Mouse (Mus musculus) bone marrow, adult 2 months (tissue): Measurements from ENCODE around the gene Slc30a3. TPM values are rescaled to one million over a fixed set of nuclear protein-coding genes. Genes with fewer than 3 reads are reported as not detected.
A peak's percentile ranks its signal among the peaks of the same experiment; 100 is the strongest.
"Not testable (repeated sequence)": the region's sequence is repeated elsewhere in the genome, so short reads cannot be mapped to it uniquely, and the experiment has no call there.

Source experiments
- H3K27ac ChIP-seq: fragments of 200-500 bp; 2 replicates; pipeline ENCODE4 v1.5.1; 2012; ENCODE audit warnings: low read depth, mild to moderate bottlenecking, control low read depth, inconsistent platforms, low read length; ENCODE audit not compliant: control insufficient read depth, poor library complexity, insufficient read depth
- H3K4me1 ChIP-seq: fragments of 200-500 bp; 2 replicates; pipeline ENCODE4 v1.6.1; 2011; ENCODE audit warnings: low read length; ENCODE audit not compliant: control insufficient read depth, insufficient read depth
- H3K4me3 ChIP-seq: fragments of 200-500 bp; replicated peaks from 2 replicates; pipeline ENCODE3; 2011; ENCODE audit warnings: mild to moderate bottlenecking, low read depth, low read length, control low read depth; ENCODE audit not compliant: control insufficient read depth
- CTCF ChIP-seq: fragments of 200-500 bp; IDR thresholded peaks from 2 replicates; pipeline ENCODE4 v1.5.1; 2011; ENCODE audit warnings: low read length, control low read depth; ENCODE audit not compliant: control insufficient read depth, insufficient read depth
- POLR2A ChIP-seq: fragments of 200-500 bp; IDR thresholded peaks from 2 replicates; pipeline ENCODE4 v1.6.1; 2011; ENCODE audit warnings: low read depth, mild to moderate bottlenecking, control low read depth, low read length, borderline replicate concordance; ENCODE audit not compliant: control insufficient read depth
- WGBS: fragments of 180-500 bp; shearing (Covaris S2); methylation state at CpG from one replicate; pipeline ENCODE4 v1.1.7; 2018; 5-methylcytosine and 5-hydroxymethylcytosine counted together
- polyA plus RNA-seq: library from polyadenylated mRNA; stranded (reverse); fragments of >200 nt; gene quantifications from 2 replicates; pipeline ENCODE4 v1.2.4, GENCODE M21; 2011; ENCODE audit warnings: low replicate concordance; ENCODE audit not compliant: missing spikeins, insufficient read depth, insufficient read length

Gene Slc30a3
- polyA plus RNA-seq, 1 experiment = not detected

- WGBS = under 1% methylated on average over 23 of the region's 23 CpGs
- peaks cover 1% of the 10 kb centered on the region; the same call in 1 of the 2 replicates for H3K4me1 ChIP-seq
- TF ChIP-seq CTCF (peak; percentile 58), POLR2A (no peak)
- H3K27ac ChIP-seq = peak within 1 kb of the TSS; percentile 75
- H3K4me3 ChIP-seq = peak within 1 kb of the TSS; percentile 86
These were observed 59.0 kb downstream of the Slc30a3 start, which contains the start of gene Slc5a6 for GRCm38 (mm10) chr5:31048763-31049641. Gene Slc5a6, minus strand, starts transcription at chr5:31048924.

GRCm38 (mm10) chr5:31047848-31048762 lies 59.9 kb downstream of the Slc30a3 start, which contains the start of gene Atraid:
Gene Atraid, plus strand, starts transcription at chr5:31048312.
- H3K27ac ChIP-seq = peak within 1 kb of the TSS; percentile 75
- no peaks in the 10 kb centered on the region for H3K4me1 ChIP-seq
- peak; percentile 19; the same call in 1 of the 2 replicates for TF ChIP-seq CTCF
- peak; percentile 96 for TF ChIP-seq POLR2A
- WGBS = under 1% methylated on average over 73 of the region's 73 CpGs
- peak within 1 kb of the TSS; percentile 86 for H3K4me3 ChIP-seq

- Histone ChIP-seq H3K27ac (no peak overlapping the region), H3K4me3 (no peak overlapping the region), H3K4me1 (no peaks in the 10 kb centered on the region)
- no peak for TF ChIP-seq CTCF
- 8% methylated on average over 5 of the region's 5 CpGs for WGBS
These were observed 61.0 kb downstream of the Slc30a3 start for GRCm38 (mm10) chr5:31047074-31047473.

GRCm38 (mm10) chr5:31046416-31046815 lies 61.6 kb downstream of the Slc30a3 start:
- H3K27ac ChIP-seq = no peak overlapping the region
- no peak overlapping the region for H3K4me3 ChIP-seq

GRCm38 (mm10) chr5:31038171-31038845 lies 69.7 kb downstream of the Slc30a3 start:
- Histone ChIP-seq H3K4me3 (no peak overlapping the region), H3K27ac (no peak overlapping the region), H3K4me1 (no peaks in the 10 kb centered on the region)
- TF ChIP-seq POLR2A = no peak
- TF ChIP-seq CTCF = no peak
- WGBS = 86% methylated on average over 7 of the region's 7 CpGs

More at GRCm38 (mm10) chr5:31046416-31046815, 61.6 kb downstream of the Slc30a3 start:
- WGBS = 86% methylated on average over 6 of the region's 6 CpGs
- H3K4me1 ChIP-seq = no peaks in the 10 kb centered on the region
- TF ChIP-seq POLR2A (no peak), CTCF (no peak)

- not testable (repeated sequence) for H3K27ac ChIP-seq, H3K4me1 ChIP-seq, H3K4me3 ChIP-seq
- 90% methylated on average over 11 of the region's 11 CpGs for WGBS
These were observed 71.5 kb downstream of the Slc30a3 start for GRCm38 (mm10) chr5:31036556-31036955.

Other genes with a start within 250 kb of the Slc30a3 start
- gene Tmem214, start 240.2 kb downstream of the Slc30a3 start, polyA plus RNA-seq = 15.3 and 29.1 TPM in 2 replicates
- gene Agbl5, start 219.5 kb downstream of the Slc30a3 start, polyA plus RNA-seq = 5.4 and 6.2 TPM in 2 replicates
- gene Ost4, start 200.4 kb downstream of the Slc30a3 start, polyA plus RNA-seq = 147 and 148 TPM in 2 replicates
- 9.3 and 17.6 TPM in 2 replicates for gene Emilin1, start 194.8 kb downstream of the Slc30a3 start, polyA plus RNA-seq
- 42.6 and 45.4 TPM in 2 replicates for gene Khk, start 186.8 kb downstream of the Slc30a3 start, polyA plus RNA-seq
- 1.0 TPM in 1 of 2 replicates, not detected in the other for gene Cgref1, start 162.6 kb downstream of the Slc30a3 start, polyA plus RNA-seq
- 138 and 214 TPM in 2 replicates for gene Preb, start 147.9 kb downstream of the Slc30a3 start, polyA plus RNA-seq
- gene Tcf23, start 139.6 kb downstream of the Slc30a3 start, polyA plus RNA-seq = not detected in 2 replicates
- 53.2 and 95.6 TPM in 2 replicates for gene Atraid, start 59.9 kb downstream of the Slc30a3 start, polyA plus RNA-seq
- gene Slc5a6, start 59.3 kb downstream of the Slc30a3 start, polyA plus RNA-seq = 1.6 and 3.6 TPM in 2 replicates
- gene Cad, start 53.5 kb downstream of the Slc30a3 start, polyA plus RNA-seq = 9.7 and 21.8 TPM in 2 replicates
- gene Dnajc5g, start 2.0 kb downstream of the Slc30a3 start, polyA plus RNA-seq = not detected in 2 replicates
- not detected in 2 replicates for gene Trim54, start 8.5 kb upstream of the Slc30a3 start, polyA plus RNA-seq
- not detected in 2 replicates for gene Ucn, start 30.6 kb upstream of the Slc30a3 start, polyA plus RNA-seq
- 5.3 and 14.4 TPM in 2 replicates for gene Mpv17, start 46.0 kb upstream of the Slc30a3 start, polyA plus RNA-seq
- 2.0 TPM in 1 of 2 replicates, not detected in the other for gene Gm29609, start 71.7 kb upstream of the Slc30a3 start, polyA plus RNA-seq
- gene Gtf3c2, start 71.9 kb upstream of the Slc30a3 start, polyA plus RNA-seq = 32.1 and 67.3 TPM in 2 replicates
- gene Snx17, start 85.0 kb upstream of the Slc30a3 start, polyA plus RNA-seq = 32.5 and 42.0 TPM in 2 replicates
- 21.7 and 57.4 TPM in 2 replicates for gene Eif2b4, start 85.2 kb upstream of the Slc30a3 start, polyA plus RNA-seq
- gene Zfp513, start 94.1 kb upstream of the Slc30a3 start, polyA plus RNA-seq = 28.8 and 54.0 TPM in 2 replicates
- 97.5 and 147 TPM in 2 replicates for gene Ppm1g, start 112.5 kb upstream of the Slc30a3 start, polyA plus RNA-seq
- 51.1 and 93.7 TPM in 2 replicates for gene Nrbp1, start 132.6 kb upstream of the Slc30a3 start, polyA plus RNA-seq
- gene Gm9970, start 133.0 kb upstream of the Slc30a3 start, polyA plus RNA-seq = not detected in 2 replicates
- 10.6 and 20.0 TPM in 2 replicates for gene Krtcap3, start 143.5 kb upstream of the Slc30a3 start, polyA plus RNA-seq
- gene Ift172, start 182.9 kb upstream of the Slc30a3 start, polyA plus RNA-seq = 12.0 and 41.2 TPM in 2 replicates
- gene Fndc4, start 187.8 kb upstream of the Slc30a3 start, polyA plus RNA-seq = not detected in 2 replicates
- gene Gckr, start 189.2 kb upstream of the Slc30a3 start, polyA plus RNA-seq = 3.7 TPM in 1 of 2 replicates, not detected in the other